Mouse (Mus musculus) cerebellum, adult 2 months (tissue): ENCODE results near the gene Egln1. TPM values are rescaled to one million over a fixed set of nuclear protein-coding genes. Genes with fewer than 3 reads are reported as not detected.

ENCODE experiments used
- DNase-seq, 2 experiments: peaks; one replicate each; pipeline ENCODE4 v3.0.0; 2021
- H3K27ac ChIP-seq: fragments of 200-500 bp; 2 replicates; pipeline ENCODE4 v1.5.1; 2012; ENCODE audit warnings: low read length, control low read depth, inconsistent platforms; ENCODE audit not compliant: insufficient read depth
- H3K27me3 ChIP-seq: fragments of 200-500 bp; 2 replicates; pipeline ENCODE4 v1.6.1; 2012; ENCODE audit warnings: inconsistent platforms, mild to moderate bottlenecking, low read length, moderate library complexity; ENCODE audit not compliant: control insufficient read depth, insufficient read depth
- H3K4me1 ChIP-seq: fragments of 200-500 bp; 2 replicates; pipeline ENCODE4 v1.6.1; 2011; ENCODE audit warnings: low read length; ENCODE audit not compliant: control insufficient read depth, insufficient read depth
- H3K4me3 ChIP-seq: fragments of 200-500 bp; replicated peaks from 2 replicates; pipeline ENCODE3; 2011; ENCODE audit warnings: mild to moderate bottlenecking, low read depth, low read length, control low read depth; ENCODE audit not compliant: insufficient read depth
- CTCF ChIP-seq: fragments of 200-500 bp; IDR thresholded peaks from 2 replicates; pipeline ENCODE4 v1.5.1; 2011; ENCODE audit warnings: low read depth, mild to moderate bottlenecking, control low read depth, low read length, moderate library complexity, borderline replicate concordance; ENCODE audit not compliant: insufficient read depth
- POLR2A ChIP-seq: fragments of 200-500 bp; IDR thresholded peaks from 2 replicates; pipeline ENCODE4 v1.6.1; 2011; ENCODE audit warnings: low read length, control low read depth, borderline replicate concordance; ENCODE audit not compliant: insufficient read depth
- WGBS: fragments of 180-500 bp; shearing (Covaris S2); methylation state at CpG from one replicate; pipeline ENCODE4 v1.1.7; 2018; 5-methylcytosine and 5-hydroxymethylcytosine counted together
- polyA plus RNA-seq: library from polyadenylated mRNA; depleted of rRNA; stranded (reverse); fragments of >200 nt; gene quantifications from 2 replicates; pipeline ENCODE4 v1.2.3, GENCODE M21; 2012; rRNA removed

Egln1 gene
- polyA plus RNA-seq: 58.1 and 58.8 TPM in 2 replicates

DNA sequence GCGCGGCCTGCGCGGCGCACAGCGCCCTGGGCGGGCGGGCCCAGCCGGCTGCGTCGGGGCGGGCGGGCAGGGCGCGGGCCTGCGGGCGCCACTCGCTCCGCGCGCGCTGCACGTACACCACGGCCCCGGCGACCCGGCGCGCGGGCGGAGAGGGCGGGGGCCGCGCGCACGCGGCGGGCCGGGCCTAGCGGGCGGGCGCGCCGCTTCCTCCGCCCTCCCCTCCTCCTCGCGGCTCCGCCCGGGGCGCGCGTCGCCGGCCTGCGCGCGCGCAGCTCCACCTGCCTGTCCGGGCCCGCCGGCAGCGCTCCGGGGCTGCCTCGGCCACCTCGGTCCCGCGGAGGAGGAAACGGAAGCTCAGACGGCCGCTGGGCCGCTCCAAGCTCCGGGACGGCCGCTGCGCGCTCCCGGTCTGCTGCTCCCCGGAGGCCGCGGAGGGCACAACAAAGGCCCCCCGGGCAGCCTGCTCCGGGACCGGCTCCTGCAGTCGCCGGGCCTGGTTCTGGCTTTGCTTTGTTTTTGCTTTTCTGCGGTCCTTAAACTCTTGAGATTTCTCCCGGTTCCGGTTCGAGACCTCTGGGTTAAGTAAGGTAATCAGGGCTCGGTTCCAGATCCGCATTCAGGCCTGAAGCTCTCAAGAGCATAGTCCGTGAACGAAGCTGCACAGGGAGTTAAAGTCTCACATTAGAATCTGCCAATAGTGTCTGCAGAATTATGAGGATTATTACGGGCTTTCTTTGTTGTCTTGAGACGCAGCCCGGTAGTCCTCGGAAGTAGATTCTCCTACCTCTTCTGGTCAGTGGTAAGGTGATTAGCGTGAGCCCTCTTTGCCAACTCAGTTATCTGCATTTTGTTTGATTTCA is at the start of gene Egln1:
Egln1 (minus strand) TSS at position 116 of the 860 bp plus-strand sequence.
- TF ChIP-seq POLR2A (peak; percentile 73), CTCF (no peak)
- Histone ChIP-seq H3K27ac (peak within 1 kb of the TSS; percentile 97), H3K27me3 (no peaks in the 10 kb centered on the region), H3K4me1 (peaks cover 3% of the 10 kb centered on the region), H3K4me3 (peak within 1 kb of the TSS; percentile 66)
- WGBS: 3% methylated on average over 65 of the region's 98 CpGs
- DNase-seq: peak; percentile 83 to 85

DNA sequence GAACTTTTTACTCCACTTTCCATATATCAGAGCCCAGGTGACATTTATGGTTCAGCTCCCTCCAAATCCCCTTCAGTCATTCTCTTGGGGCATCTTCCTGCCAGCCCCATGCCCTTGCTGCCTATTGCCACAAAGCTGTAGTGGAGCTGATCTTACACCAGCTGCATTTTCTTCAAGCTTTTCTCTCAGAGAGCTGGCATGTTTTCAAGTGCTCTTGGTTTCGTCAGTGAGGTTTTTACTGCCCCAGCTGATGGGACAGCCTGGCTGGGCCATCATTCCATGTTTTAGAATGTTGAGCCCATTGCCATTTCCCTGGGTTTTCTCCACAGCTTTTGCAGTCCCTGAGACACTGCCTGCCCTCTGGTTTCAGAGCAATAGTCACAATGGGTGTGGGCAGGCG is 46.7 kb upstream of the Egln1 start:
- H3K27ac ChIP-seq: no peak overlapping the region
- no peak for DNase-seq
- no peaks in the 10 kb centered on the region; the same call in 1 of the 2 replicates for H3K4me1 ChIP-seq

DNA sequence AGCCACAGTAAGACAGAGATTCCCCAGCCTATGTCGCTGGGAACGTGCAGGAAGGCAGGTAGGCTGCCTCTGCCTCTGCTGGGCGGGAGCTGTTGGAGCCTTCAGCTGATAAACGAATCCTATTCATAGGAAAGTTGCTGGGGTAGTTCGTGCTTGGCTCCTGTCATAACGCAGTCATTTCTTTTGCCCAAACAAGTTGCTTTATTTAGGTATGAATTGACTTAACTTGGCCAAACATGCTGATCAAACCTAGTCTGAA is 42.5 kb upstream of the Egln1 start:
- no peak for DNase-seq
- Histone ChIP-seq H3K27ac (no peak overlapping the region), H3K4me3 (no peak overlapping the region), H3K27me3 (no peaks in the 10 kb centered on the region; the same call in 1 of the 2 replicates), H3K4me1 (no peaks in the 10 kb centered on the region; the same call in 1 of the 2 replicates)
- 39% methylated on average over 6 of the region's 6 CpGs for WGBS
- no peak for TF ChIP-seq CTCF
- TF ChIP-seq POLR2A: no peak

More for the DNA sequence above, 46.7 kb upstream of the Egln1 start:
- TF ChIP-seq POLR2A (no peak), CTCF (no peak)
- Histone ChIP-seq H3K4me3 (no peak overlapping the region), H3K27me3 (no peaks in the 10 kb centered on the region; the same call in 1 of the 2 replicates)
- WGBS: 39% methylated on average over 2 of the region's 2 CpGs

DNA sequence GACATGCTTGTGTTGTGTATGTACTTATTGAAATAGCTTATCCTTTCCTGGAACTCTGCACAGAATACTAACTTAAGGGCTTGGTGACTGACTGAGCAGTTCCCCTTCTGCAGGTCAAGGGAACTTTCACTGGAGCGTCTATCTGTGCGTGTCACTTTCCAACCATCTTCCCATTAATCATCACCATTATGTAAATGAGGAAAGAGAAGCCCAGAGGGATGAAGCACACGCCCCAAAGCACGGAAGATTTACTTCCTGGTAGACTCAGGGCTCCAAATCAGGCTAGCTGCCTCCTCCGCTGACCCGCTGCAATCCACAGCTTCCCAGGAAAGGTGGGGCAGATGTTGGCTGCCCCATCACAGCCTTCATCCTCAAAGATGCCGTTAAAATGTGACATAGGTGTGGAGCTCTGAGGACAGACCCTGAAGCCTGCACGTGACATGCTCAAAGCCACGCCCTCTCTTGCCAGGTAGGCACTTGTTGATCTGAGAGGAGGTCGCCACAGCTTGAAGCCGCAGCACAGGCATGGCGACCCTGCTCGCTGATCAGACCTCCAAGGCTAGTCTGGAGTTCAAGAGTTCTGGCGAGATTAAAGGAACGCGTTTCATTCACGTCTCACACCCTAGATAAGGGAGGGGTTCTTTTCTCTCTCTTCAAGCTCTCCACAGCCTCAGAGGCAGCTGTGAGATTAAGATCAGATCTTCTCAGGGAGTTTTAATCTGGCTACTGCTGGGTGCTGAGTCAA is 42.0 kb upstream of the Egln1 start:
- Histone ChIP-seq H3K4me3 (no peak overlapping the region), H3K27me3 (no peaks in the 10 kb centered on the region; the same call in 1 of the 2 replicates), H3K27ac (no peak overlapping the region), H3K4me1 (no peaks in the 10 kb centered on the region; the same call in 1 of the 2 replicates)
- WGBS: 30% methylated on average over 17 of the region's 17 CpGs
- no peak for DNase-seq
- TF ChIP-seq CTCF (no peak), POLR2A (no peak)

DNA sequence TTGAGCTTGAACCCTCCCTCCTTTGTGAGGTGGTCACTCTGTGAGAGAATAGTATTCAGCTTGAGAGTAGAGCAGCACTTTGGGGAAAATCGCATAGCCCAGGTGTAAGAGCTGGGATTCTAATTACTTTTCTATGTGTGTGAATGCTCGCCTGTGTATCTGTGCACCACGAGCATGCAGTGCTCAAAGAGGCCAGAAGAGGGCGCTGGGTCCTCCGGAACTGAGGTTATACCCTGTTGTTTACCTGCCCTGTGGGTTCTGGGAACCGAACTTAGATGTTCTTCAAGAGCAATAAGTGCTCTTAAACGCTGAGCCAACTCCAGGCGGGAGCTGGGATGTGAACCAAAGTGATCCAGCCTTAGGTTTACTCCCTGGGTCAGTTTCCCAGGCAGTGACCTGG is 31.7 kb upstream of the Egln1 start:
- Histone ChIP-seq H3K27ac (no peak overlapping the region), H3K4me3 (no peak overlapping the region), H3K27me3 (no peaks in the 10 kb centered on the region; the same call in 1 of the 2 replicates), H3K4me1 (no peaks in the 10 kb centered on the region)
- TF ChIP-seq POLR2A (no peak), CTCF (no peak)
- no peak for DNase-seq
- WGBS: 83% methylated on average over 8 of the region's 8 CpGs

DNA sequence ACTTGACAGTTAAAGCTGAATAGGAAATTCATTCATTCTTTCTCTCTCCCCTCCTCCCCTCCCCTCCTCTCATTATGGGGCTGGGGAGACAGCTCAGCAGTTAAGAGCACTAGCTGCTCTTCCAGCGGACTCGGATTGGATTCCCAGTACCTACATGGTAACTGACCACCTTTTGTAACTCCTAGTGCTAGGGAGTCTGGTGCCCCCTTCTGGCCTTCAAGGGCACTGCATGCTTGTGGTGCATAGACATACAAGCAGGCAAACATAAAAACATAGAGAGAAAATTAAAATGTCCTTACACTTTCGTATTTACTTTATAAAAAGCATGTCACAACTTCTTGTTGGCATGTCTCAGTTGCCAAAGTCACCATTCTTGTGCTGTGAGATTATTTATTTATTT is 30.9 kb upstream of the Egln1 start:
- no peak for TF ChIP-seq CTCF
- no peak for DNase-seq
- Histone ChIP-seq H3K27me3 (no peaks in the 10 kb centered on the region; the same call in 1 of the 2 replicates), H3K4me1 (no peaks in the 10 kb centered on the region), H3K27ac (no peak overlapping the region), H3K4me3 (no peak overlapping the region)
- WGBS: 91% methylated on average over 3 of the region's 3 CpGs

DNA sequence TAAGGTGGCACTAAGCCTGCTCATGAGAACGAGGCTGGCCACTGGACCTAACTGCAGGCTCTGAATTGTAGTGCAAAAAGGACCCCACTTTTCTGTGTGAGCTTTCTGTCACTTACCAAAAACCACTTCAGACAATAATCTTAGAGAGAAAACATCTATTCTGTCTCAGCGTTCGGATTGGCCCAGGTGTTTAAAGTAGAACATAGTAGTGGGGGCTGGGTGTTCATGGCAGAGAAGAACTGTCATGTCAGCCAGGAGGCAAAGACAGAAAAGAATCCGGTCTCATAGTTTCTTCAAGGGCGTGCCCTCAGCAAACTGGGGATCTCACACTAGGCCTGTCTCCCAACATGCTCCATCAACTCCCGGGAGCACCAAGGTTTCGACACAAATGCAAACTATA is 28.9 kb upstream of the Egln1 start:
- H3K4me3 ChIP-seq: no peak overlapping the region
- no peak for TF ChIP-seq CTCF
- TF ChIP-seq POLR2A: no peak
- no peak overlapping the region for H3K27ac ChIP-seq
- H3K27me3 ChIP-seq: no peaks in the 10 kb centered on the region; the same call in 1 of the 2 replicates
- 83% methylated on average over 7 of the region's 7 CpGs for WGBS
- DNase-seq: no peak
- no peaks in the 10 kb centered on the region for H3K4me1 ChIP-seq

DNA sequence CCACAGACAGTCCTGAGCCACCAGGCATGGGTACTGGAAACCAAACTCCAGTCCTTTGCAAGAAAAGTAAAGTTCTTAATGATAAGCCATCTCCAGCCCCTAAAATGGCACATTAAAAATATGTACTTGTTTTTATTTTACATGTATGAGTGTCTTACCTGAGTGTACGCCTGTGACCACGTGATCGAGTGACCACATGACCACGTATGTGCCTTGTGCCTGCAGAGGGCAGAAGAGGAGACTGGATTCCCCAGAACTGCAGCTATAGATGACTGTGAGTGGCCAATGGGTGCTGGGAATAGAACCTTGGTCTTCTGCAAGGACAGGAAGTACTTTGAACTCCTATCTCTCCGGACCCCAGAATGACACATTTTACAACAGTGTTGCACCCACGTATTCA is 27.1 kb upstream of the Egln1 start:
- DNase-seq: no peak
- Histone ChIP-seq H3K27me3 (no peaks in the 10 kb centered on the region; the same call in 1 of the 2 replicates), H3K27ac (no peak overlapping the region), H3K4me3 (no peak overlapping the region), H3K4me1 (no peaks in the 10 kb centered on the region)
- TF ChIP-seq CTCF: no peak
- TF ChIP-seq POLR2A: no peak
- 92% methylated on average over 6 of the region's 6 CpGs for WGBS
